Mouse (Mus musculus): Measurements from ENCODE around the gene Cabp7.

DNA sequence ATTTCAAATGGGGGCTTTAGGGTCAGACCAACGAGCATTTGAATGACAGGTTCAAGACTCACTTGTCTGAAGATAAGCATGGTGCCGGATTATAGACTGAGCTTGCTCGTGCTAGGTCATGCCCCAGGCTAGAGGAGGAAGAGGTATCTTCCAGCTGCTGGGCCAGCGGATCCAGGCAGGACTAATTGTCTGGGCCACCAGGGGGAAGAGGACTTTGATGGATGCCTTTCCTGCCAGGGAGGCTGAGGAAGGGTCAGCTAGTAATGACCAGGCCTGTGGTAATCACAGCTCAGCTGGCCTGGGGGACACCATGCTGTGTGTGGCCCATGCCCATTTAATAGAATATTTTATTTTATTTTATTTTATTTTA, 11.2 kb upstream of the Cabp7 start:
- TF ChIP-seq POLR2A (IDR thresholded peaks at IDR 0.05; ENCODE audit: insufficient read depth, low read length): no peak
- TF ChIP-seq CTCF (IDR thresholded peaks at IDR 0.05; ENCODE audit: low read depth, low read length): no peak
- TF ChIP-seq EP300 (IDR thresholded peaks at IDR 0.05; ENCODE audit: insufficient read depth, low read depth, low read length): no peak

All from ES-Bruce4 (cell line).